Mouse (Mus musculus) hindbrain, embryonic 16.5 days (tissue): ENCODE measurements at regions not wholly inside any gene's neighbourhood (a gene's known extent, or its start where the extent isn't known, plus 50 kb on each side); places are given as distances from the start of the nearest gene placed in this dataset.

Experiments used
- ATAC-seq: fragments of 200-750 bp; cut with Nextera tagmentation; 2 replicates; pipeline ENCODE4 v1.8.0; 2017; ENCODE audit warnings: moderate TSS enrichment, moderate library complexity
- H3K27ac ChIP-seq: fragments of 300-500 bp; sonication (generic); 2 replicates; pipeline ENCODE4 v1.5.1; 2014; ENCODE audit warnings: low read depth, mild to moderate bottlenecking, control low read depth, low read length, moderate library complexity
- H3K27me3 ChIP-seq: fragments of 300-500 bp; sonication (generic); replicated peaks from 2 replicates; pipeline ENCODE4 v1.6.1; 2014; ENCODE audit warnings: low read length; ENCODE audit not compliant: control insufficient read depth, insufficient read depth
- H3K36me3 ChIP-seq: fragments of 300-500 bp; sonication (generic); 2 replicates; pipeline ENCODE4 v1.6.1; 2014; ENCODE audit warnings: mild to moderate bottlenecking, low read length, moderate library complexity, mixed read lengths; ENCODE audit not compliant: control insufficient read depth, insufficient read depth
- H3K4me1 ChIP-seq: fragments of 300-500 bp; sonication (generic); 2 replicates; pipeline ENCODE4 v1.6.1; 2014; ENCODE audit warnings: low read depth, low read length; ENCODE audit not compliant: control insufficient read depth, insufficient read depth
- H3K4me2 ChIP-seq: fragments of 300-500 bp; sonication (generic); 2 replicates; pipeline ENCODE4 v1.6.1; 2014; ENCODE audit warnings: mild to moderate bottlenecking, low read length, control low read depth, moderate library complexity
- H3K4me3 ChIP-seq: fragments of 300-500 bp; sonication (generic); 2 replicates; pipeline ENCODE4 v1.5.1; 2014; ENCODE audit warnings: mild to moderate bottlenecking, low read length, control low read depth, moderate library complexity
- H3K9ac ChIP-seq: fragments of 300-500 bp; sonication (generic); 2 replicates; pipeline ENCODE4 v1.6.1; 2014; ENCODE audit warnings: low read depth, mild to moderate bottlenecking, control low read depth, low read length, moderate library complexity
- H3K9me3 ChIP-seq: fragments of 300-500 bp; sonication (generic); 2 replicates; pipeline ENCODE4 v1.6.1; 2014; ENCODE audit warnings: mild to moderate bottlenecking, low read length, moderate library complexity; ENCODE audit not compliant: control insufficient read depth
- WGBS: fragments of 180-500 bp; shearing (Covaris S2); extraction: QIAGEN DNeasy Blood & Tissue Kit; methylation state at CpG from one replicate; pipeline ENCODE4 v1.1.7; 2014; 5-methylcytosine and 5-hydroxymethylcytosine counted together

DNA sequence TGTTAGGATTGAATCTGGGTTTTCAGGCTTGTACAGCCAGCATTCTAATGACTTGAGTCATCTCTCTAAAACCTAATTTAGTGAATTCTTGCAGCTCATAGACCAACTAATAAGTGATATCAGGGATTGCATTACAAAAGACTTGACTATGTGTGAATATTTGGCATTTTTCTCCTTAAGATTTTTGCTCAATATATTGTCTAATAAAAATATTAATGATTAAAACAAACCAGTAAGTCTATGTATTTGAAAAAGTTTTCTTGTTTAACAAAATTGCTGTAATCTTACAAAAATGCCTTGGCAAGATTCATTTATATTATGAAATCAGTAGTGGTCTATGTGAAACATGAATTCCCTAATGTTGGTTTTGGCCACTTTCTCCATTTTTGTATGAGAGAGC is 183.7 kb upstream of the Tcf21 start:
- no peaks in the 10 kb centered on the region for H3K27me3 ChIP-seq
- H3K36me3 ChIP-seq, result no peaks in the 10 kb centered on the region
- H3K4me3 ChIP-seq, result no peak overlapping the region
- H3K9ac ChIP-seq, result no peak overlapping the region
- no peak overlapping the region for H3K4me2 ChIP-seq
- no peak overlapping the region for H3K27ac ChIP-seq
- no peaks in the 10 kb centered on the region for H3K9me3 ChIP-seq
- ATAC-seq, result no peak
- H3K4me1 ChIP-seq, result no peaks in the 10 kb centered on the region

- Histone ChIP-seq H3K4me3 (no peak overlapping the region), H3K27ac (no peak overlapping the region), H3K4me1 (no peaks in the 10 kb centered on the region), H3K9me3 (no peaks in the 10 kb centered on the region), H3K27me3 (no peaks in the 10 kb centered on the region), H3K36me3 (no peaks in the 10 kb centered on the region), H3K9ac (no peak overlapping the region), H3K4me2 (no peak overlapping the region)
- WGBS, result 72% methylated on average over 2 of the region's 2 CpGs
- no peak for ATAC-seq
Observed at GRCm38 (mm10) chr10:22998561-22998960, 178.6 kb upstream of the Tcf21 start.

GRCm38 (mm10) chr10:22997571-22997970 is 177.6 kb upstream of the Tcf21 start:
- no peak overlapping the region for H3K27ac ChIP-seq
- no peak overlapping the region for H3K4me3 ChIP-seq
- H3K27me3 ChIP-seq, result no peaks in the 10 kb centered on the region
- no peaks in the 10 kb centered on the region for H3K4me1 ChIP-seq
- no peaks in the 10 kb centered on the region for H3K9me3 ChIP-seq
- H3K36me3 ChIP-seq, result no peaks in the 10 kb centered on the region
- H3K9ac ChIP-seq, result no peak overlapping the region
- 85% methylated on average over 5 of the region's 5 CpGs for WGBS
- H3K4me2 ChIP-seq, result no peak overlapping the region
- ATAC-seq, result no peak

DNA sequence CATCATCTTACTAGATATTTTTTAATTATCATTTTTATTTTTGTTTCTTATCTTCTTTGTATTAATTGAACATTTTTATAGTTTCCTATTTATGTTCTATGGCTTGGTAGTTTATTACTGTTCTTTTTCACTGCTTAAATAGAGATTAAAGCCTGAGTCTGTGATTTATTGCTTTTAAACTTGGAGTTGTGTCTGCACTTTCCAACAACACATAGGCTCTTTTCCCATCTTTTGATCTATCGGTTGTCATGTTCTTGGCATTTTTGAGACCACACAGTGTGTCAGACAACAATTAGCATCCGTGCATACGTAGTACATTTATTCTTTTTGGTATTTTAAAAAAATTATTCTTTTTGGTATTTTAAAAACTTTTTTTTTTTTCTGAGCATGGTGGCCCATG is 173.2 kb upstream of the Tcf21 start:
- Histone ChIP-seq H3K9me3 (no peaks in the 10 kb centered on the region), H3K27ac (no peak overlapping the region), H3K27me3 (no peaks in the 10 kb centered on the region), H3K4me2 (no peak overlapping the region), H3K9ac (no peak overlapping the region), H3K36me3 (no peaks in the 10 kb centered on the region), H3K4me1 (no peaks in the 10 kb centered on the region), H3K4me3 (no peak overlapping the region)
- 95% methylated on average over 3 of the region's 3 CpGs for WGBS
- no peak for ATAC-seq

GRCm38 (mm10) chr10:22981798-22982197 is 161.8 kb upstream of the Tcf21 start:
- no peaks in the 10 kb centered on the region for H3K4me1 ChIP-seq
- no peaks in the 10 kb centered on the region for H3K9me3 ChIP-seq
- no peak overlapping the region for H3K27ac ChIP-seq
- ATAC-seq, result no peak
- no peak overlapping the region for H3K9ac ChIP-seq
- H3K4me2 ChIP-seq, result no peak overlapping the region
- H3K27me3 ChIP-seq, result no peaks in the 10 kb centered on the region
- WGBS, result 74% methylated on average over 6 of the region's 6 CpGs
- H3K4me3 ChIP-seq, result no peak overlapping the region
- no peaks in the 10 kb centered on the region for H3K36me3 ChIP-seq

- Histone ChIP-seq H3K27me3 (no peaks in the 10 kb centered on the region), H3K9me3 (no peaks in the 10 kb centered on the region), H3K4me3 (no peak overlapping the region), H3K36me3 (no peaks in the 10 kb centered on the region), H3K9ac (no peak overlapping the region), H3K4me1 (no peaks in the 10 kb centered on the region), H3K4me2 (no peak overlapping the region), H3K27ac (no peak overlapping the region)
- no peak for ATAC-seq
- 92% methylated on average over 7 of the region's 7 CpGs for WGBS
Observed at GRCm38 (mm10) chr10:22978442-22978841, 158.5 kb upstream of the Tcf21 start.

DNA sequence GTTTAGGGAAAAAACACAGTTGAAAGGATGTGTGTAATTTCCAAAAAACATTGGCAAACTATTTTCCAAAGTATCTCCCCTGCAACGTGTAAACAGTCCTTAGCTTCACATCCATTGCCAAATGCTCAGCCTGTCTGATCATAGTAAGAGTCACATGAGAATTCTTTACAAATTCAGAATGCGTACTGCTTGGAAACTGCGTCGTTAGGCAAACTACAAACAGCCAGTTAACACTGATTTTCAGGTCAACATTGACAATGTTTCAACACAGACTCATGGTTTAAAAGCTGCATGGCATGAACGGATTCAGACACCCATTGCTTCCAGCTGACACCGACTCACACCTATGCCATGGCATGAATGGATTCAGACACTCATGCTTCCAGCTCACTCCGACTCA is 137.0 kb upstream of the Tcf21 start:
- H3K27ac ChIP-seq, result no peak overlapping the region
- no peak overlapping the region for H3K4me2 ChIP-seq
- H3K9ac ChIP-seq, result no peak overlapping the region
- H3K36me3 ChIP-seq, result no peaks in the 10 kb centered on the region
- H3K27me3 ChIP-seq, result no peaks in the 10 kb centered on the region
- WGBS, result 78% methylated on average over 7 of the region's 7 CpGs
- no peaks in the 10 kb centered on the region for H3K9me3 ChIP-seq
- no peak for ATAC-seq
- H3K4me1 ChIP-seq, result no peaks in the 10 kb centered on the region
- H3K4me3 ChIP-seq, result no peak overlapping the region

- ATAC-seq, result no peak
- no peaks in the 10 kb centered on the region for H3K9me3 ChIP-seq
- no peak overlapping the region for H3K4me2 ChIP-seq
- H3K4me1 ChIP-seq, result no peaks in the 10 kb centered on the region
- H3K27ac ChIP-seq, result no peak overlapping the region
- H3K4me3 ChIP-seq, result no peak overlapping the region
- H3K9ac ChIP-seq, result no peak overlapping the region
- 70% methylated on average over 6 of the region's 6 CpGs for WGBS
- no peaks in the 10 kb centered on the region for H3K36me3 ChIP-seq
- H3K27me3 ChIP-seq, result no peaks in the 10 kb centered on the region
Observed at GRCm38 (mm10) chr10:22953283-22953682, 133.3 kb upstream of the Tcf21 start.

DNA sequence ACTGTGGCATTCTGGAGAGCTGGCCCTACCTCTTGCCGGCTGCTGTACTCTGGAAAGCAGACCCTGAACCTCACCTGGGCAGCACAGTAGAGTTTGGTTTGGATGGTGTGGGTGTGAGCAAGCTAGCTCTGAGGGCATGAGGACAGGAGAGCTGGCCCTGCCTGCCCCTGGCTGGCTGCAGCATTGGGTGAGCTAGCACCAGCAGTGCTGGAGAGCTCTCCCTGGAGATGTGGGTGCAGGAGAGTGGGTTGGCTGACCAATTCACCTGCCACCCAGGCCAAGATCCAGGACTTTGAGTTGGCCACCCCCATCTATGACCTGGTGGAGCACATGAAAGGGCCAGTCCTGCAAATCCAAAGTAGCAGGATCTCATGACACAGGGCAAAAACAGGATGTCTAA is 124.3 kb upstream of the Tcf21 start:
- WGBS, result 95% methylated on average over 1 of the region's 1 CpGs
- Histone ChIP-seq H3K4me2 (no peak overlapping the region), H3K27ac (no peak overlapping the region), H3K9me3 (no peaks in the 10 kb centered on the region), H3K27me3 (no peaks in the 10 kb centered on the region), H3K36me3 (no peaks in the 10 kb centered on the region), H3K9ac (no peak overlapping the region), H3K4me1 (no peaks in the 10 kb centered on the region), H3K4me3 (no peak overlapping the region)
- ATAC-seq, result no peak

DNA sequence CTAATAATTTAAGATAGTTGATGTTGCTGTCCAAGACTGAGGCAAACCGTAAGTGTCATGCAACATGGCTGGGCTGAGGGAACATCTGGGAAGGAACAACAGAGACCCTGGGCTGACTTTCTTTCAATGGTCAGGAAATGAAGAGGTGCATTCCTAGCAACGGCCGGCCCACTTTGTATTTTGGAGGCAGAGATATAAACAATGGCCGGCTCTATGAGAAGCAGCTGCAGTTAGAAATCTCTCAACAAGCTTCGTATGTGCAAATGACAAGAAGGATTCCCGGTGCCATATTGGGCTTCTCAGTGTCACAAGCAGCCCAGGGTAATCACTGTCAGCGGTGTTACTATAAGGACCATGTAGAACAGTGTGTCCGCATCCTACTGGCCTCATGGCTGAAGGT is 108.0 kb upstream of the Tcf21 start:
- no peak for ATAC-seq
- 89% methylated on average over 8 of the region's 8 CpGs for WGBS
- no peak overlapping the region for H3K4me3 ChIP-seq

More for the DNA sequence above, 108.0 kb upstream of the Tcf21 start:
- H3K9me3 ChIP-seq, result no peaks in the 10 kb centered on the region
- no peak overlapping the region for H3K4me2 ChIP-seq
- H3K27ac ChIP-seq, result no peak overlapping the region
- no peaks in the 10 kb centered on the region for H3K4me1 ChIP-seq
- H3K27me3 ChIP-seq, result no peaks in the 10 kb centered on the region
- H3K36me3 ChIP-seq, result no peaks in the 10 kb centered on the region
- H3K9ac ChIP-seq, result no peak overlapping the region
